Mouse (Mus musculus) hindbrain, embryonic 14.5 days (tissue): ENCODE results near the gene Ubtf. TPM values are rescaled to one million over a fixed set of nuclear protein-coding genes. Genes with fewer than 3 reads are reported as not detected.

Experiments
- ATAC-seq: fragments of 200-750 bp; cut with Nextera tagmentation; 2 replicates; pipeline ENCODE4 v1.8.0; 2017; ENCODE audit warnings: moderate number of reproducible peaks, mild to moderate bottlenecking, moderate TSS enrichment, moderate library complexity; ENCODE audit not compliant: low FRiP score
- DNase-seq: peaks from one replicate; pipeline ENCODE4 v3.0.0-alpha.2; 2015; ENCODE audit warnings: low spot score
- H3K27ac ChIP-seq: fragments of 300-500 bp; sonication (generic); 2 replicates; pipeline ENCODE4 v1.5.1; 2014; ENCODE audit warnings: mild to moderate bottlenecking, moderate library complexity
- H3K27me3 ChIP-seq: fragments of 300-500 bp; sonication (generic); 2 replicates; pipeline ENCODE4 v1.6.1; 2014; ENCODE audit warnings: mild to moderate bottlenecking, low read length, mixed read lengths; ENCODE audit not compliant: control insufficient read depth, insufficient read depth
- H3K36me3 ChIP-seq: fragments of 300-500 bp; sonication (generic); replicated peaks from 2 replicates; pipeline ENCODE4 v1.6.1; 2014; ENCODE audit not compliant: control insufficient read depth, insufficient read depth
- H3K4me1 ChIP-seq: fragments of 300-500 bp; sonication (generic); replicated peaks from 2 replicates; pipeline ENCODE4 v1.6.1; 2014; ENCODE audit warnings: antibody characterized with exemption, low read length, mixed read lengths; ENCODE audit not compliant: control insufficient read depth, insufficient read depth
- H3K4me2 ChIP-seq: fragments of 300-500 bp; sonication (generic); replicated peaks from 2 replicates; pipeline ENCODE4 v1.6.1; 2014; ENCODE audit warnings: mild to moderate bottlenecking, moderate library complexity
- H3K4me3 ChIP-seq: fragments of 300-500 bp; sonication (generic); replicated peaks from 2 replicates; pipeline ENCODE4 v1.5.1; 2014; ENCODE audit warnings: mild to moderate bottlenecking, low read length
- H3K9ac ChIP-seq: fragments of 300-500 bp; sonication (generic); 2 replicates; pipeline ENCODE4 v1.6.1; 2014
- H3K9me3 ChIP-seq: fragments of 300-500 bp; sonication (generic); 2 replicates; pipeline ENCODE4 v1.6.1; 2016; ENCODE audit warnings: low read length; ENCODE audit not compliant: control insufficient read depth
- WGBS: fragments of 180-500 bp; shearing (Covaris S2); extraction: QIAGEN DNeasy Blood & Tissue Kit; methylation state at CpG from one replicate; pipeline ENCODE4 v1.1.7; 2014; 5-methylcytosine and 5-hydroxymethylcytosine counted together
- polyA plus RNA-seq: library from polyadenylated mRNA; unstranded; fragments of >200 nt; fragmentation: Nextera tagmentation; extraction: Ambion mirVana; gene quantifications from 2 replicates; pipeline ENCODE4 v1.2.1, GENCODE M21; 2014

Ubtf gene
- polyA plus RNA-seq, 1 experiment from 2014 or later: 70.0 TPM

- ATAC-seq: no peak
- 71% methylated on average over 10 of the region's 10 CpGs for WGBS
- H3K36me3 ChIP-seq: no peaks in the 10 kb centered on the region
Measured at GRCm38 (mm10) chr11:102358365-102358764, 38.8 kb upstream of the Ubtf start.

GRCm38 (mm10) chr11:102356636-102357350 is 37.3 kb upstream of the Ubtf start:
- no peaks in the 10 kb centered on the region for H3K36me3 ChIP-seq
- ATAC-seq (no peak), DNase-seq (no peak)
- H3K27ac ChIP-seq: no peak overlapping the region
- H3K4me3 ChIP-seq: no peak overlapping the region
- H3K9me3 ChIP-seq: no peaks in the 10 kb centered on the region
- H3K9ac ChIP-seq: no peak overlapping the region
- no peaks in the 10 kb centered on the region for H3K27me3 ChIP-seq
- no peaks in the 10 kb centered on the region for H3K4me1 ChIP-seq
- 77% methylated on average over 31 of the region's 31 CpGs for WGBS
- H3K4me2 ChIP-seq: no peak overlapping the region

More at GRCm38 (mm10) chr11:102358365-102358764, 38.8 kb upstream of the Ubtf start:
- no peak overlapping the region for H3K4me2 ChIP-seq
- no peaks in the 10 kb centered on the region for H3K4me1 ChIP-seq
- no peak overlapping the region for H3K9ac ChIP-seq
- no peaks in the 10 kb centered on the region for H3K9me3 ChIP-seq
- no peak for DNase-seq
- no peaks in the 10 kb centered on the region for H3K27me3 ChIP-seq
- no peak overlapping the region for H3K27ac ChIP-seq
- no peak overlapping the region for H3K4me3 ChIP-seq

- no peak for ATAC-seq
- WGBS: 83% methylated on average over 12 of the region's 12 CpGs
- no peaks in the 10 kb centered on the region for H3K9me3 ChIP-seq
- H3K27ac ChIP-seq: no peak overlapping the region
- no peaks in the 10 kb centered on the region for H3K36me3 ChIP-seq
- no peak overlapping the region for H3K9ac ChIP-seq
- H3K4me1 ChIP-seq: no peaks in the 10 kb centered on the region
- no peak overlapping the region for H3K4me3 ChIP-seq
- no peak overlapping the region for H3K4me2 ChIP-seq
- no peak for DNase-seq
- H3K27me3 ChIP-seq: no peaks in the 10 kb centered on the region
Measured at GRCm38 (mm10) chr11:102356190-102356589, 36.6 kb upstream of the Ubtf start.

- no peaks in the 10 kb centered on the region for H3K36me3 ChIP-seq
- H3K4me3 ChIP-seq: no peak overlapping the region
- WGBS: 94% methylated on average over 3 of the region's 3 CpGs
- DNase-seq: no peak
- H3K27ac ChIP-seq: no peak overlapping the region
- ATAC-seq: no peak
- no peak overlapping the region for H3K9ac ChIP-seq
- no peaks in the 10 kb centered on the region for H3K9me3 ChIP-seq
- no peaks in the 10 kb centered on the region for H3K27me3 ChIP-seq
- H3K4me1 ChIP-seq: no peaks in the 10 kb centered on the region
- no peak overlapping the region for H3K4me2 ChIP-seq
Measured at GRCm38 (mm10) chr11:102355501-102355900, 36.0 kb upstream of the Ubtf start.

- no peak overlapping the region for H3K27ac ChIP-seq
Measured at GRCm38 (mm10) chr11:102353021-102353431, 33.5 kb upstream of the Ubtf start.

GRCm38 (mm10) chr11:102352378-102352777 is 32.8 kb upstream of the Ubtf start:
- no peak overlapping the region for H3K27ac ChIP-seq
- no peak overlapping the region for H3K4me2 ChIP-seq
- H3K4me3 ChIP-seq: no peak overlapping the region
- no peak for ATAC-seq
- H3K9ac ChIP-seq: no peak overlapping the region
- H3K27me3 ChIP-seq: no peaks in the 10 kb centered on the region
- DNase-seq: no peak
- no peaks in the 10 kb centered on the region for H3K36me3 ChIP-seq
- H3K9me3 ChIP-seq: no peaks in the 10 kb centered on the region
- 60% methylated on average over 5 of the region's 5 CpGs for WGBS
- H3K4me1 ChIP-seq: no peaks in the 10 kb centered on the region

More at GRCm38 (mm10) chr11:102353021-102353431, 33.5 kb upstream of the Ubtf start:
- ATAC-seq (no peak), DNase-seq (no peak)
- no peaks in the 10 kb centered on the region for H3K36me3 ChIP-seq
- 50% methylated on average over 8 of the region's 8 CpGs for WGBS
- H3K27me3 ChIP-seq: no peaks in the 10 kb centered on the region
- no peak overlapping the region for H3K4me2 ChIP-seq
- no peaks in the 10 kb centered on the region for H3K4me1 ChIP-seq
- H3K9me3 ChIP-seq: no peaks in the 10 kb centered on the region
- no peak overlapping the region for H3K4me3 ChIP-seq
- no peak overlapping the region for H3K9ac ChIP-seq

GRCm38 (mm10) chr11:102350981-102351523 is 31.5 kb upstream of the Ubtf start:
- Histone ChIP-seq H3K36me3 (no peaks in the 10 kb centered on the region), H3K4me2 (no peak overlapping the region), H3K9ac (no peak overlapping the region), H3K27me3 (no peaks in the 10 kb centered on the region), H3K4me1 (no peaks in the 10 kb centered on the region), H3K9me3 (no peaks in the 10 kb centered on the region), H3K27ac (no peak overlapping the region), H3K4me3 (no peak overlapping the region)
- no peak for ATAC-seq
- WGBS: 90% methylated on average over 17 of the region's 17 CpGs
- no peak for DNase-seq

GRCm38 (mm10) chr11:102350416-102350815 is 30.9 kb upstream of the Ubtf start:
- H3K9ac ChIP-seq: no peak overlapping the region
- 91% methylated on average over 4 of the region's 4 CpGs for WGBS
- DNase-seq (no peak), ATAC-seq (no peak)
- H3K4me1 ChIP-seq: no peaks in the 10 kb centered on the region
- no peaks in the 10 kb centered on the region for H3K9me3 ChIP-seq
- no peak overlapping the region for H3K4me3 ChIP-seq
- H3K4me2 ChIP-seq: no peak overlapping the region
- H3K36me3 ChIP-seq: no peaks in the 10 kb centered on the region
- no peaks in the 10 kb centered on the region for H3K27me3 ChIP-seq
- H3K27ac ChIP-seq: no peak overlapping the region

GRCm38 (mm10) chr11:102349189-102349954 is 29.8 kb upstream of the Ubtf start:
- 96% methylated on average over 3 of the region's 3 CpGs for WGBS
- Histone ChIP-seq H3K4me1 (no peaks in the 10 kb centered on the region), H3K27ac (no peak overlapping the region), H3K4me2 (no peak overlapping the region), H3K27me3 (no peaks in the 10 kb centered on the region), H3K4me3 (no peak overlapping the region), H3K9me3 (no peaks in the 10 kb centered on the region), H3K36me3 (no peaks in the 10 kb centered on the region), H3K9ac (no peak overlapping the region)
- DNase-seq (no peak), ATAC-seq (no peak)
